Mouse (Mus musculus): Measurements from ENCODE around the gene Tpk1.

DNA sequence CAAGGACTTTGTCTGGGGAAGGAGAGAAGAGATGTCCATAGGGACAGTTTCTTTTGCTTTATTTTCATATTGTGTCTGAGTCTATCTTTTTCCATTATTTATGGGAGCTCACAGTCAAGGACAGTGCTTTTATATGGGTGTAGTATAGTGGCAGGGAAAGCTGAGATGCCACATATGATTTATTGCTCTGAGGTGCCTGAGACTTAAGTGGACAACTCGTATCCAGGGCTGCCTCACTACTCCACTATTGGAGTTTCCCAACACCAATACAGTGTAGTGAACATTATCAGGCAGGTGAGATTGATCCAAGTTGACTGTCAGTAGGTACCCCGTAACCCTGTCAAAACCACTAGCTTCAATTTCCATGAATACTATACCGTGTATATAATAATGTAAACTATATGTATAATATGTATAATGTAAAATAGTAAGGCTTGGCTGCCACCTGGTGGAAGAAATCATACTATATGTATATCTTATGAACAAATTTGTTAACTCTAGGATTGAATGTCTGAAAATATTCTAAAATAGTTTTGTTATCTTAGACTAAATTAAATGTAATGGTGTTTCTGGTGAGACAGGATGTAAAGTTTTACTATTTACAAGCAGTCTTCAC lies 330.4 kb downstream of the Tpk1 start:
- TF ChIP-seq CTCF (IDR thresholded peaks at IDR 0.05; ENCODE audit: control insufficient read depth, insufficient read depth, low read length) (no peak), POLR2A (IDR thresholded peaks at IDR 0.05; ENCODE audit: borderline replicate concordance, control insufficient read depth, low read depth, low read length) (no peak)
